Mouse (Mus musculus) G1E (cell line): Measurements from ENCODE around the gene Apobec3.

Source experiments
- CTCF ChIP-seq: IDR thresholded peaks from 2 replicates; pipeline ENCODE4 v1.5.1; 2012; ENCODE audit warnings: low read depth, low read length, inconsistent platforms, mixed read lengths
- GATA2 ChIP-seq: IDR thresholded peaks from 2 replicates; pipeline ENCODE4 v1.6.1; 2012; ENCODE audit warnings: low read depth, low read length, inconsistent platforms, borderline replicate concordance
- POLR2AphosphoS5 ChIP-seq: IDR thresholded peaks from 2 replicates; pipeline ENCODE4 v1.6.1; 2012; ENCODE audit warnings: low read depth, low read length, inconsistent platforms; ENCODE audit not compliant: insufficient replicate concordance
- TAL1 ChIP-seq: conservative IDR thresholded peaks from 2 replicates; pipeline ENCODE4 v1.6.1; 2012; ENCODE audit warnings: low read depth, low read length, inconsistent platforms, mixed read lengths

DNA sequence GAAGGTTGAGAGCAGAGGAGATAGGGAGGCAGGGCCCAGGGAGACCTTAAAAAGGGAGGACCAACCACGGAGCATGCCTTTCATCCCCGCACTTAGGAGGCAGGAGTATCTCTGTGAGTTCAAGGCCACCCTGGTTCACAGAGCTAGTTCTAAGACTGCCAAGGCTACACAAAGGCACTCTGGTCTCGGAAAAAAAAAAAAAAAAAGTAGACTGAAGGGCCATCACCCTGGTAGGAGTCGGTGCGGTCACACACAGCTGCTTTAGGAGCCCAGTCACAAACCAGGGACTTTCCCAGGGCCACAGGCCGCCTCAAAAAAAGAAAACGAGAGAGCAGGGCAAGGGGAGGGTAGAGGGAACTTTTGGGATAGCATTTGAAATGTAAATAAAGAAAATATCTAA, 9.3 kb downstream of the Apobec3 start:
- no peak for TF ChIP-seq CTCF
- TF ChIP-seq POLR2AphosphoS5, result no peak
- TF ChIP-seq TAL1, result no peak
- no peak for TF ChIP-seq GATA2
